17 mouse cellular contexts compared by ENCODE assay signal in the genomic region with DNA sequence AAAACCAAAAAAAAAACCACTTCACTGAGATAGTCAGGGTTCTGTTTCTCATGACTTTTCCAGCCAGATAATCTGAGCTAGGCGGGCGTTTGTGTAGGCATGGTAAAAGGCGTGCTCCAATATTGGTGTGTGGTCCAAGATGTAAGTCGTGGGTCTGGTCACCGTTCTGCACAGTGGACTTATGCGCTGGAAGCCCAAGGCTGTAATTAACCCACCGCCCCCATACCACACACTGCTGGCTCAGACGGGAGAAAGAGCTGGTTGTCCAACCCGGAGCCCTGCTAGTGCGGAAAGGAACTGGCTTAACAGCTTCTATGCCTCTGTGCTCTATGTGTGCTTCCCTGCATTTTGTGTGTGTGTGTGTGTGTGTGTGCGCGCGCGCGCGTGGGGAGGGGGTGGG. TPM values are rescaled to one million over a fixed set of nuclear protein-coding genes. Genes with fewer than 3 reads are reported as not detected.
A peak's percentile ranks its signal among the peaks of the same experiment; 100 is the strongest.
DNase-seq lines count a peak whose midpoint lies in the region; ATAC-seq lines count a peak whose summit lies in the region.
"Had no signal": no experiment of that assay in that cellular context is flagged by ENCODE, and none has a peak within 500 bp of the region (broad histone marks: within the 10 kb centered on the region; RNA-seq: fewer than 3 reads in every experiment).

No protein-coding gene starts in this region.

- no peak for DNase-seq in forebrain, embryonic 10.5 days (ENCODE audit: extremely low spot score, low spot score)
- DNase-seq in hindbrain, embryonic 11.5 days (ENCODE audit: low spot score): peak; percentile 46
- DNase-seq in neural tube, embryonic 11.5 days (ENCODE audit: low spot score): peak; percentile 35
- no peak for DNase-seq in neural tube, embryonic 10.5 days (ENCODE audit: extremely low spot score, low spot score)
- no peak for DNase-seq in adrenal gland, adult 18-20 months (ENCODE audit: low spot score in 2 of 2)
- DNase-seq in frontal cortex, postnatal 10 days (ENCODE audit: low spot score in 2 of 2): no peak
- DNase-seq: B cell, adult 2 months; cerebellum, postnatal 25 days; kidney, postnatal 25 days; thymus, postnatal 4 days had no signal

- no peaks in the 10 kb centered on the region for H3K36me3 ChIP-seq in forebrain, embryonic 13.5 days (ENCODE audit: poor library complexity, severe bottlenecking)
- H3K36me3 ChIP-seq in forebrain, embryonic 10.5 days (replicated peaks): no peaks in the 10 kb centered on the region
- H3K36me3 ChIP-seq in hindbrain, embryonic 11.5 days (ENCODE audit: control insufficient read depth, insufficient read depth, low read length): no peaks in the 10 kb centered on the region
- no peaks in the 10 kb centered on the region for H3K36me3 ChIP-seq in hindbrain, embryonic 12.5 days
- H3K36me3 ChIP-seq in neural tube, embryonic 11.5 days (ENCODE audit: control insufficient read depth, insufficient read depth, low read length): no peaks in the 10 kb centered on the region
- H3K36me3 ChIP-seq: intestine, embryonic 15.5 days had no signal

- no peak for ATAC-seq in forebrain, embryonic 13.5 days
- no peak; the same call in 1 of the 2 replicates for ATAC-seq in hindbrain, embryonic 11.5 days (ENCODE audit: low FRiP score)
- no peak for ATAC-seq in hindbrain, embryonic 12.5 days (ENCODE audit: low FRiP score)
- ATAC-seq in neural tube, embryonic 11.5 days (ENCODE audit: insufficient read depth, low FRiP score, low TSS enrichment): no peak
- ATAC-seq: intestine, embryonic 15.5 days; lung, postnatal 0 days; Patski had no signal

- H3K4me1 ChIP-seq in forebrain, embryonic 13.5 days: peaks cover 14% of the 10 kb centered on the region
- H3K4me1 ChIP-seq in forebrain, embryonic 10.5 days: peaks cover 25% of the 10 kb centered on the region
- no peaks in the 10 kb centered on the region for H3K4me1 ChIP-seq in hindbrain, embryonic 11.5 days (replicated peaks; ENCODE audit: control insufficient read depth, insufficient read depth, low read length)
- H3K4me1 ChIP-seq in hindbrain, embryonic 12.5 days: 0 out of 2 replicates have a peak, but pooled peaks cover 5% of the 10 kb centered on the region
- no peaks in the 10 kb centered on the region for H3K4me1 ChIP-seq in neural tube, embryonic 11.5 days (ENCODE audit: control insufficient read depth, insufficient read depth, low read length)
- H3K4me1 ChIP-seq: intestine, embryonic 15.5 days had no signal

- peak overlapping the region; percentile 18 for H3K4me2 ChIP-seq in forebrain, embryonic 13.5 days
- no peak overlapping the region for H3K4me2 ChIP-seq in hindbrain, embryonic 11.5 days (replicated peaks; ENCODE audit: low read depth, low read length)
- no peak overlapping the region for H3K4me2 ChIP-seq in hindbrain, embryonic 12.5 days (replicated peaks)
- H3K4me2 ChIP-seq in neural tube, embryonic 11.5 days (ENCODE audit: low read depth): no peak overlapping the region
- H3K4me2 ChIP-seq: intestine, embryonic 15.5 days had no signal

- 13% methylated on average over 16 of the region's 16 CpGs for WGBS in forebrain, embryonic 13.5 days
- WGBS in forebrain, embryonic 10.5 days: 6% methylated on average over 16 of the region's 16 CpGs
- WGBS in hindbrain, embryonic 11.5 days: 14% methylated on average over 16 of the region's 16 CpGs
- WGBS in hindbrain, embryonic 12.5 days: 21% methylated on average over 16 of the region's 16 CpGs
- WGBS in neural tube, embryonic 11.5 days: 6% methylated on average over 16 of the region's 16 CpGs

- H3K4me3 ChIP-seq in forebrain, embryonic 13.5 days: no peak overlapping the region
- H3K4me3 ChIP-seq in forebrain, embryonic 10.5 days: no peak overlapping the region; the same call in 1 of the 2 replicates
- no peak overlapping the region for H3K4me3 ChIP-seq in hindbrain, embryonic 11.5 days (ENCODE audit: low read depth, low read length)
- H3K4me3 ChIP-seq in hindbrain, embryonic 12.5 days: no peak overlapping the region
- no peak overlapping the region for H3K4me3 ChIP-seq in neural tube, embryonic 11.5 days (ENCODE audit: low read depth, low read length)
- H3K4me3 ChIP-seq: intestine, embryonic 15.5 days had no signal

- H3K27ac ChIP-seq in forebrain, embryonic 13.5 days: no peak overlapping the region
- H3K27ac ChIP-seq in forebrain, embryonic 10.5 days: no peak overlapping the region
- H3K27ac ChIP-seq in hindbrain, embryonic 11.5 days (ENCODE audit: low read depth, low read length): no peak overlapping the region
- no peak overlapping the region for H3K27ac ChIP-seq in hindbrain, embryonic 12.5 days
- H3K27ac ChIP-seq in neural tube, embryonic 11.5 days (ENCODE audit: low read depth, low read length): no peak overlapping the region
- H3K27ac ChIP-seq: intestine, embryonic 15.5 days; liver, embryonic 14.5 days had no signal

- peaks cover 73% of the 10 kb centered on the region for H3K27me3 ChIP-seq in forebrain, embryonic 13.5 days
- H3K27me3 ChIP-seq in forebrain, embryonic 10.5 days (ENCODE audit: poor library complexity, severe bottlenecking): peaks cover 87% of the 10 kb centered on the region
- peaks cover 43% of the 10 kb centered on the region for H3K27me3 ChIP-seq in hindbrain, embryonic 11.5 days (ENCODE audit: control insufficient read depth, insufficient read depth, low read length)
- H3K27me3 ChIP-seq in hindbrain, embryonic 12.5 days: peaks cover 71% of the 10 kb centered on the region
- peaks cover 49% of the 10 kb centered on the region for H3K27me3 ChIP-seq in neural tube, embryonic 11.5 days (ENCODE audit: control insufficient read depth, insufficient read depth, low read length)

- H3K9ac ChIP-seq in forebrain, embryonic 13.5 days: no peak overlapping the region
- H3K9ac ChIP-seq in hindbrain, embryonic 11.5 days (ENCODE audit: low read depth, low read length): no peak overlapping the region
- H3K9ac ChIP-seq in hindbrain, embryonic 12.5 days: no peak overlapping the region
- H3K9ac ChIP-seq in neural tube, embryonic 11.5 days (ENCODE audit: low read length): no peak overlapping the region
- H3K9ac ChIP-seq: intestine, embryonic 15.5 days; liver, embryonic 14.5 days had no signal

- no peaks in the 10 kb centered on the region for H3K9me3 ChIP-seq in forebrain, embryonic 13.5 days (replicated peaks)
- H3K9me3 ChIP-seq in forebrain, embryonic 10.5 days: no peaks in the 10 kb centered on the region
- H3K9me3 ChIP-seq in hindbrain, embryonic 11.5 days (ENCODE audit: control insufficient read depth, low read length): no peaks in the 10 kb centered on the region
- no peaks in the 10 kb centered on the region for H3K9me3 ChIP-seq in hindbrain, embryonic 12.5 days (replicated peaks)
- H3K9me3 ChIP-seq in neural tube, embryonic 11.5 days (ENCODE audit: control insufficient read depth, low read length): no peaks in the 10 kb centered on the region
- H3K9me3 ChIP-seq: intestine, embryonic 15.5 days had no signal

RNA-seq across cellular contexts. Expression of gene Eomes, which starts 8.7 kb away (rescaled TPM):
- polyA plus RNA-seq in forebrain, embryonic 13.5 days (2015; fragmentation: Nextera tagmentation; extraction: Ambion mirVana): 24.4 and 30.7 TPM in 2 replicates
- 6.2 and 7.7 TPM in 2 replicates for polyA plus RNA-seq in forebrain, embryonic 10.5 days (2016; fragmentation: Nextera tagmentation; extraction: Ambion mirVana)
- 0.11 TPM in 1 of 2 replicates, not detected in the other for polyA plus RNA-seq in hindbrain, embryonic 11.5 days (2014; fragmentation: Nextera tagmentation; extraction: Ambion mirVana)
- polyA plus RNA-seq in hindbrain, embryonic 12.5 days (2016; fragmentation: Nextera tagmentation; extraction: Ambion mirVana): 0.09 and 0.25 TPM in 2 replicates
- polyA plus RNA-seq in neural tube, embryonic 11.5 days (2014; fragmentation: Nextera tagmentation; extraction: Ambion mirVana): not detected in 2 replicates
- under 1 TPM; 0.38 to 0.56 TPM for total RNA-seq in adrenal gland, adult 18-20 months (2021)
- total RNA-seq: gastrocnemius, postnatal 4 days had no signal

RNA-seq across cellular contexts. Expression of gene Golga4, which starts 36.8 kb away (rescaled TPM):
- 54.3 and 56.1 TPM in 2 replicates for polyA plus RNA-seq in forebrain, embryonic 13.5 days (2015; fragmentation: Nextera tagmentation; extraction: Ambion mirVana)
- 40.0 and 42.1 TPM in 2 replicates for polyA plus RNA-seq in forebrain, embryonic 10.5 days (2016; fragmentation: Nextera tagmentation; extraction: Ambion mirVana)
- polyA plus RNA-seq in hindbrain, embryonic 11.5 days (2014; fragmentation: Nextera tagmentation; extraction: Ambion mirVana): 51.5 and 64.8 TPM in 2 replicates
- polyA plus RNA-seq in hindbrain, embryonic 12.5 days (2016; fragmentation: Nextera tagmentation; extraction: Ambion mirVana): 67.5 and 73.1 TPM in 2 replicates
- 52.4 and 55.2 TPM in 2 replicates for polyA plus RNA-seq in neural tube, embryonic 11.5 days (2014; fragmentation: Nextera tagmentation; extraction: Ambion mirVana)
- total RNA-seq in adrenal gland, adult 18-20 months (2021): 100 to 1,000 TPM; 102 to 126 TPM

Comparison
In these comparisons a context has a peak if more than half of its experiments do, and no peak if none do; other contexts are left out.
1. DNase-seq: peak in hindbrain, embryonic 11.5 days (single experiment) and neural tube, embryonic 11.5 days (single experiment); none in forebrain, embryonic 10.5 days (single experiment), neural tube, embryonic 10.5 days (single experiment), adrenal gland, adult 18-20 months (0 of 2) and frontal cortex, postnatal 10 days (0 of 2).